Mouse (Mus musculus): ENCODE measurements at regions not wholly inside any gene's neighbourhood (a gene's known extent, or its start where the extent isn't known, plus 50 kb on each side); places are given as distances from the start of the nearest gene placed in this dataset.
A peak's percentile ranks its signal among the peaks of the same experiment; 100 is the strongest.

GRCm38 (mm10) chr17:83998341-83998740 is 150.6 kb upstream of the Haao start:
- DNase-seq (ENCODE audit: low spot score in 2 of 2), result no peak

- DNase-seq (ENCODE audit: low spot score in 2 of 2), result peak in 1 of 2 experiments; percentile 57
Observed at GRCm38 (mm10) chr17:83997778-83998177, 150.0 kb upstream of the Haao start.

GRCm38 (mm10) chr17:83993028-83993427 is 145.3 kb upstream of the Haao start:
- no peak for DNase-seq (ENCODE audit: low spot score in 2 of 2)

GRCm38 (mm10) chr17:83990421-83991365 is 142.9 kb upstream of the Haao start:
- no peak for DNase-seq (ENCODE audit: low spot score in 2 of 2)

GRCm38 (mm10) chr17:83988897-83989296 is 141.1 kb upstream of the Haao start:
- DNase-seq (ENCODE audit: low spot score in 2 of 2), result no peak

- DNase-seq (ENCODE audit: low spot score in 2 of 2), result no peak
Observed at GRCm38 (mm10) chr17:83988165-83988564, 140.4 kb upstream of the Haao start.

- DNase-seq (ENCODE audit: low spot score in 2 of 2), result no peak
Observed at GRCm38 (mm10) chr17:83987683-83988082, 139.9 kb upstream of the Haao start.

- DNase-seq (ENCODE audit: low spot score in 2 of 2), result peak in 1 of 2 experiments; percentile 39
Observed at GRCm38 (mm10) chr17:83985916-83986578, 138.3 kb upstream of the Haao start.

- DNase-seq (ENCODE audit: low spot score in 2 of 2), result no peak
Observed at GRCm38 (mm10) chr17:83985333-83985790, 137.6 kb upstream of the Haao start.

- no peak for DNase-seq (ENCODE audit: low spot score in 2 of 2)
Observed at GRCm38 (mm10) chr17:83983837-83984388, 136.2 kb upstream of the Haao start.

- no peak for DNase-seq (ENCODE audit: low spot score in 2 of 2)
Observed at GRCm38 (mm10) chr17:83983070-83983836, 135.5 kb upstream of the Haao start.

GRCm38 (mm10) chr17:83982700-83983069 is 134.9 kb upstream of the Haao start:
- DNase-seq (ENCODE audit: low spot score in 2 of 2), result no peak

GRCm38 (mm10) chr17:83978858-83979470 is 131.2 kb upstream of the Haao start:
- DNase-seq (ENCODE audit: low spot score in 2 of 2), result no peak

GRCm38 (mm10) chr17:83977725-83978124 is 130.0 kb upstream of the Haao start:
- no peak for DNase-seq (ENCODE audit: low spot score in 2 of 2)

- DNase-seq (ENCODE audit: low spot score in 2 of 2), result no peak
Observed at GRCm38 (mm10) chr17:83975813-83976212, 128.1 kb upstream of the Haao start.

GRCm38 (mm10) chr17:83973461-83974350 is 125.9 kb upstream of the Haao start:
- peak in 1 of 2 experiments; percentile 45 for DNase-seq (ENCODE audit: low spot score in 2 of 2)

GRCm38 (mm10) chr17:83972874-83973273 is 125.1 kb upstream of the Haao start:
- DNase-seq (ENCODE audit: low spot score in 2 of 2), result no peak

- DNase-seq (ENCODE audit: low spot score in 2 of 2), result no peak
Observed at GRCm38 (mm10) chr17:83972470-83972869, 124.7 kb upstream of the Haao start.

GRCm38 (mm10) chr17:83972026-83972425 is 124.3 kb upstream of the Haao start:
- no peak for DNase-seq (ENCODE audit: low spot score in 2 of 2)

GRCm38 (mm10) chr17:83969407-83969826 is 121.7 kb upstream of the Haao start:
- no peak for DNase-seq (ENCODE audit: low spot score in 2 of 2)
